Mouse (Mus musculus) kidney, adult 18-20 months (tissue): Measurements from ENCODE around the gene Kif5c.

Experiments
- DNase-seq: peaks from one replicate; pipeline ENCODE4 v3.0.0; 2021

Gene Kif5c

GRCm38 (mm10) chr2:49625581-49625980 lies 6.5 kb downstream of the Kif5c start:
- no peak for DNase-seq

GRCm38 (mm10) chr2:49627611-49628010 lies 8.5 kb downstream of the Kif5c start:
- DNase-seq = no peak

- DNase-seq = no peak
Measured at GRCm38 (mm10) chr2:49628094-49628705, 9.1 kb downstream of the Kif5c start.

- peak; percentile 12 for DNase-seq
Measured at GRCm38 (mm10) chr2:49629181-49629580, 10.1 kb downstream of the Kif5c start.

GRCm38 (mm10) chr2:49630636-49631035 lies 11.5 kb downstream of the Kif5c start:
- peak; percentile 32 for DNase-seq

- no peak for DNase-seq
Measured at GRCm38 (mm10) chr2:49633231-49633630, 14.1 kb downstream of the Kif5c start.

- no peak for DNase-seq
Measured at GRCm38 (mm10) chr2:49642761-49643160, 23.7 kb downstream of the Kif5c start.

- DNase-seq = no peak
Measured at GRCm38 (mm10) chr2:49643756-49644155, 24.7 kb downstream of the Kif5c start.

GRCm38 (mm10) chr2:49647591-49647990 lies 28.5 kb downstream of the Kif5c start:
- no peak for DNase-seq

GRCm38 (mm10) chr2:49648344-49648743 lies 29.2 kb downstream of the Kif5c start:
- no peak for DNase-seq

GRCm38 (mm10) chr2:49648806-49649205 lies 29.7 kb downstream of the Kif5c start:
- no peak for DNase-seq

GRCm38 (mm10) chr2:49649211-49649610 lies 30.1 kb downstream of the Kif5c start:
- DNase-seq = no peak

- DNase-seq = no peak
Measured at GRCm38 (mm10) chr2:49651737-49652136, 32.6 kb downstream of the Kif5c start.

GRCm38 (mm10) chr2:49654606-49655005 lies 35.5 kb downstream of the Kif5c start:
- no peak for DNase-seq

GRCm38 (mm10) chr2:49655195-49655873 lies 36.2 kb downstream of the Kif5c start:
- DNase-seq = no peak

GRCm38 (mm10) chr2:49655874-49656195 lies 36.7 kb downstream of the Kif5c start:
- DNase-seq = no peak

- DNase-seq = no peak
Measured at GRCm38 (mm10) chr2:49656988-49657387, 37.9 kb downstream of the Kif5c start.

- DNase-seq = no peak
Measured at GRCm38 (mm10) chr2:49657666-49658065, 38.6 kb downstream of the Kif5c start.

GRCm38 (mm10) chr2:49658988-49659387 lies 39.9 kb downstream of the Kif5c start:
- no peak for DNase-seq

- DNase-seq = no peak
Measured at GRCm38 (mm10) chr2:49659964-49660363, 40.9 kb downstream of the Kif5c start.

- no peak for DNase-seq
Measured at GRCm38 (mm10) chr2:49660375-49660923, 41.4 kb downstream of the Kif5c start.

- DNase-seq = no peak
Measured at GRCm38 (mm10) chr2:49661348-49661747, 42.2 kb downstream of the Kif5c start.

GRCm38 (mm10) chr2:49661872-49662271 lies 42.8 kb downstream of the Kif5c start:
- no peak for DNase-seq

- no peak for DNase-seq
Measured at GRCm38 (mm10) chr2:49671753-49672500, 52.8 kb downstream of the Kif5c start.
